Mouse (Mus musculus) ovary, adult 2 months (tissue): ENCODE measurements around the gene Rgs9bp. TPM values are rescaled to one million over a fixed set of nuclear protein-coding genes. Genes with fewer than 3 reads are reported as not detected.

Source experiments
- polyA plus RNA-seq: library from polyadenylated mRNA; depleted of rRNA; stranded (reverse); fragments of >200 nt; gene quantifications from 2 replicates; pipeline ENCODE4 v1.2.3, GENCODE M21; 2012; rRNA removed

Rgs9bp gene
- polyA plus RNA-seq: 0.12 and 0.14 TPM in 2 replicates

GRCm38 (mm10) chr7:35585191-35586054 is at the start of gene Rgs9bp:
Gene Rgs9bp, minus strand, starts transcription at chr7:35585582.

GRCm38 (mm10) chr7:35586055-35586905 is 898 bp upstream of the Rgs9bp start, which contains the start of gene Ankrd27:
Gene Ankrd27, plus strand, starts transcription at chr7:35586244.

GRCm38 (mm10) chr7:35556205-35556603 is 29.2 kb downstream of the Rgs9bp start, which contains the start of gene Nudt19:
Gene Nudt19, minus strand, starts transcription at chr7:35556304.

GRCm38 (mm10) chr7:35537562-35537961 is 47.8 kb downstream of the Rgs9bp start, which contains the start of gene Tdrd12:
Gene Tdrd12, minus strand, starts transcription at chr7:35537745.

Other genes with a start within 250 kb of the Rgs9bp start
- gene Faap24, start 188.7 kb downstream of the Rgs9bp start, polyA plus RNA-seq: 3.6 and 4.8 TPM in 2 replicates
- gene Cep89, start 188.5 kb downstream of the Rgs9bp start, polyA plus RNA-seq: 14.7 and 17.5 TPM in 2 replicates
- 0.26 and 0.35 TPM in 2 replicates for gene Slc7a9, start 136.8 kb downstream of the Rgs9bp start, polyA plus RNA-seq
- gene Tdrd12, start 47.8 kb downstream of the Rgs9bp start, polyA plus RNA-seq: 0.14 and 0.31 TPM in 2 replicates
- 55.1 and 82.0 TPM in 2 replicates for gene Nudt19, start 29.3 kb downstream of the Rgs9bp start, polyA plus RNA-seq
- 32.0 and 43.0 TPM in 2 replicates for gene Ankrd27, start 662 bp upstream of the Rgs9bp start, polyA plus RNA-seq
- 49.2 and 135 TPM in 2 replicates for gene Pdcd5, start 61.9 kb upstream of the Rgs9bp start, polyA plus RNA-seq
- 17.6 and 19.8 TPM in 2 replicates for gene Dpy19l3, start 168.9 kb upstream of the Rgs9bp start, polyA plus RNA-seq
- gene Zfp507, start 217.4 kb upstream of the Rgs9bp start, polyA plus RNA-seq: 9.9 and 10.8 TPM in 2 replicates